Mouse (Mus musculus): ENCODE data around the gene Nfxl1. TPM values are rescaled to one million over a fixed set of nuclear protein-coding genes. Genes with fewer than 3 reads are reported as not detected.
"Not testable (repeated sequence)": the region's sequence is repeated elsewhere in the genome, so short reads cannot be mapped to it uniquely, and the experiment has no call there.

Nfxl1 gene
- 17.8 and 20.4 TPM in 2 replicates for polyA plus RNA-seq (2016; fragmentation: Nextera tagmentation; extraction: Ambion mirVana)

GRCm38 (mm10) chr5:72559544-72560049 is at the start of gene Nfxl1:
Gene Nfxl1 (minus strand): TSS chr5:72559684.
- 0% methylated on average over 42 of the region's 42 CpGs for WGBS
- H3K4me1 ChIP-seq = peaks cover 17% of the 10 kb centered on the region
- no peaks in the 10 kb centered on the region for H3K27me3 ChIP-seq (ENCODE audit: low read depth, poor library complexity, severe bottlenecking)

GRCm38 (mm10) chr5:72603138-72603537 is 43.7 kb upstream of the Nfxl1 start:
- WGBS = 85% methylated on average over 4 of the region's 4 CpGs
- Histone ChIP-seq H3K4me1 (no peaks in the 10 kb centered on the region), H3K9me3 (replicated peaks) (no peaks in the 10 kb centered on the region), H3K36me3 (no peaks in the 10 kb centered on the region), H3K27me3 (ENCODE audit: low read depth, poor library complexity, severe bottlenecking) (no peaks in the 10 kb centered on the region), H3K27ac (replicated peaks) (no peak overlapping the region), H3K4me3 (no peak overlapping the region)
- DNase-seq (ENCODE audit: low spot score) = no peak

More at GRCm38 (mm10) chr5:72559544-72560049, at the start of gene Nfxl1:
- Histone ChIP-seq H3K4me3 (peak within 1 kb of the TSS; percentile 93), H3K36me3 (peaks cover 16% of the 10 kb centered on the region), H3K9me3 (replicated peaks) (no peaks in the 10 kb centered on the region), H3K27ac (replicated peaks) (peak within 1 kb of the TSS; percentile 95)
- peak; percentile 95 for DNase-seq (ENCODE audit: low spot score)

- DNase-seq (ENCODE audit: low spot score) = peak; percentile 45
- Histone ChIP-seq H3K4me1 (no peaks in the 10 kb centered on the region), H3K4me3 (no peak overlapping the region), H3K27me3 (ENCODE audit: low read depth, poor library complexity, severe bottlenecking) (no peaks in the 10 kb centered on the region), H3K27ac (replicated peaks) (no peak overlapping the region), H3K36me3 (no peaks in the 10 kb centered on the region), H3K9me3 (replicated peaks) (no peaks in the 10 kb centered on the region)
- WGBS = 15% methylated on average over 5 of the region's 5 CpGs
Observed at GRCm38 (mm10) chr5:72601006-72601405, 41.5 kb upstream of the Nfxl1 start.

GRCm38 (mm10) chr5:72587192-72587681 is 27.8 kb upstream of the Nfxl1 start, which contains the start of gene Gm5868:
Gene Gm5868 (minus strand): TSS chr5:72587551.
- Histone ChIP-seq H3K4me3 (peak within 1 kb of the TSS; percentile 53), H3K9me3 (replicated peaks) (no peaks in the 10 kb centered on the region), H3K27me3 (ENCODE audit: low read depth, poor library complexity, severe bottlenecking) (peaks cover 39% of the 10 kb centered on the region), H3K27ac (replicated peaks) (peak within 1 kb of the TSS; percentile 69), H3K36me3 (no peaks in the 10 kb centered on the region), H3K4me1 (peaks cover 7% of the 10 kb centered on the region)
- peak; percentile 54 for DNase-seq (ENCODE audit: low spot score)
- 4% methylated on average over 38 of the region's 38 CpGs for WGBS

- 47% methylated on average over 25 of the region's 25 CpGs for WGBS
- peaks cover 44% of the 10 kb centered on the region for H3K27me3 ChIP-seq (ENCODE audit: low read depth, poor library complexity, severe bottlenecking)
- not testable (repeated sequence) for H3K36me3 ChIP-seq; H3K4me1 ChIP-seq; H3K9me3 ChIP-seq (replicated peaks)
- H3K4me3 ChIP-seq = peak overlapping the region; percentile 53
- DNase-seq (ENCODE audit: low spot score) = peak; percentile 17
- H3K27ac ChIP-seq (replicated peaks) = peak overlapping the region; percentile 69; the same call in 1 of the 2 replicates
Observed at GRCm38 (mm10) chr5:72586667-72587191, 27.2 kb upstream of the Nfxl1 start.

GRCm38 (mm10) chr5:72586122-72586521 is 26.6 kb upstream of the Nfxl1 start:
- H3K27ac ChIP-seq (replicated peaks); H3K9me3 ChIP-seq (replicated peaks); H3K36me3 ChIP-seq; H3K4me1 ChIP-seq; H3K4me3 ChIP-seq; DNase-seq (ENCODE audit: low spot score): not testable (repeated sequence)
- 47% methylated on average over 7 of the region's 7 CpGs for WGBS
- peaks cover 50% of the 10 kb centered on the region for H3K27me3 ChIP-seq (ENCODE audit: low read depth, poor library complexity, severe bottlenecking)

- 9% methylated on average over 20 of the region's 21 CpGs for WGBS
- Histone ChIP-seq H3K27me3 (ENCODE audit: low read depth, poor library complexity, severe bottlenecking) (peaks cover 61% of the 10 kb centered on the region), H3K4me3 (peak within 1 kb of the TSS; percentile 59), H3K27ac (replicated peaks) (peak within 1 kb of the TSS; percentile 74)
- peak; percentile 30 for DNase-seq (ENCODE audit: low spot score)
- not testable (repeated sequence) for H3K9me3 ChIP-seq (replicated peaks); H3K36me3 ChIP-seq; H3K4me1 ChIP-seq
Observed at GRCm38 (mm10) chr5:72580970-72581332, 21.5 kb upstream of the Nfxl1 start, which contains the start of gene Zar1. Gene Zar1 (minus strand): TSS chr5:72581254.

GRCm38 (mm10) chr5:72580088-72580969 is 20.8 kb upstream of the Nfxl1 start:
- not testable (repeated sequence) for H3K9me3 ChIP-seq (replicated peaks); H3K4me1 ChIP-seq; H3K36me3 ChIP-seq
- peaks cover 56% of the 10 kb centered on the region for H3K27me3 ChIP-seq (ENCODE audit: low read depth, poor library complexity, severe bottlenecking)
- peak overlapping the region; percentile 74 for H3K27ac ChIP-seq (replicated peaks)
- 9% methylated on average over 43 of the region's 73 CpGs for WGBS
- peak; percentile 58 for DNase-seq (ENCODE audit: low spot score)
- peak overlapping the region; percentile 59 for H3K4me3 ChIP-seq

GRCm38 (mm10) chr5:72579599-72579998 is 20.1 kb upstream of the Nfxl1 start:
- not testable (repeated sequence) for H3K27ac ChIP-seq (replicated peaks); H3K4me3 ChIP-seq; H3K4me1 ChIP-seq; H3K9me3 ChIP-seq (replicated peaks); H3K36me3 ChIP-seq
- peak; percentile 25 for DNase-seq (ENCODE audit: low spot score)
- WGBS = 65% methylated on average over 10 of the region's 10 CpGs
- H3K27me3 ChIP-seq (ENCODE audit: low read depth, poor library complexity, severe bottlenecking) = peaks cover 56% of the 10 kb centered on the region

GRCm38 (mm10) chr5:72565621-72566020 is 6.1 kb upstream of the Nfxl1 start:
- Histone ChIP-seq H3K36me3 (no peaks in the 10 kb centered on the region), H3K27me3 (ENCODE audit: low read depth, poor library complexity, severe bottlenecking) (no peaks in the 10 kb centered on the region), H3K4me1 (no peaks in the 10 kb centered on the region), H3K27ac (replicated peaks) (no peak overlapping the region), H3K4me3 (no peak overlapping the region), H3K9me3 (replicated peaks) (peaks cover 15% of the 10 kb centered on the region)
- DNase-seq (ENCODE audit: low spot score) = no peak
- 92% methylated on average over 5 of the region's 5 CpGs for WGBS

GRCm38 (mm10) chr5:72563183-72563582 is 3.7 kb upstream of the Nfxl1 start:
- not testable (repeated sequence) for H3K4me3 ChIP-seq; H3K27ac ChIP-seq (replicated peaks); DNase-seq (ENCODE audit: low spot score); H3K27me3 ChIP-seq (ENCODE audit: low read depth, poor library complexity, severe bottlenecking); H3K9me3 ChIP-seq (replicated peaks); H3K36me3 ChIP-seq
- H3K4me1 ChIP-seq = peaks cover 11% of the 10 kb centered on the region
- 84% methylated on average over 2 of the region's 2 CpGs for WGBS

- H3K27ac ChIP-seq (replicated peaks) = no peak overlapping the region
- peaks cover 17% of the 10 kb centered on the region for H3K4me1 ChIP-seq
- DNase-seq (ENCODE audit: low spot score) = no peak
- whole genome bisulfite sequencing = 79% methylated on average over 3 of the region's 3 CpGs
- no peak overlapping the region for H3K4me3 ChIP-seq
- H3K27me3 ChIP-seq (ENCODE audit: low read depth, poor library complexity, severe bottlenecking) = no peaks in the 10 kb centered on the region
- H3K9me3 ChIP-seq (replicated peaks) = no peaks in the 10 kb centered on the region
- H3K36me3 ChIP-seq = peaks cover under 1% of the 10 kb centered on the region
Observed at GRCm38 (mm10) chr5:72560976-72561628, 1.6 kb upstream of the Nfxl1 start.
